Mouse (Mus musculus) embryonic facial prominence, embryonic 12.5 days (tissue): ENCODE measurements around the gene Cachd1. TPM values are rescaled to one million over a fixed set of nuclear protein-coding genes. Genes with fewer than 3 reads are reported as not detected.

ENCODE experiments used
- ATAC-seq: fragments of 200-750 bp; cut with Nextera tagmentation; 2 replicates; pipeline ENCODE4 v1.8.0; 2017; ENCODE audit not compliant: insufficient number of reproducible peaks, insufficient read depth, low FRiP score, low TSS enrichment
- H3K27ac ChIP-seq: fragments of 300-500 bp; sonication (generic); 2 replicates; pipeline ENCODE4 v1.5.1; 2016; ENCODE audit warnings: mild to moderate bottlenecking
- H3K27me3 ChIP-seq: fragments of 300-500 bp; sonication (generic); 2 replicates; pipeline ENCODE4 v1.6.1; 2016; ENCODE audit warnings: mild to moderate bottlenecking, moderate library complexity
- H3K36me3 ChIP-seq: fragments of 300-500 bp; sonication (generic); 2 replicates; pipeline ENCODE4 v1.6.1; 2016; ENCODE audit warnings: mild to moderate bottlenecking
- H3K4me1 ChIP-seq: fragments of 300-500 bp; sonication (generic); 2 replicates; pipeline ENCODE4 v1.6.1; 2016
- H3K4me2 ChIP-seq: fragments of 300-500 bp; sonication (generic); replicated peaks from 2 replicates; pipeline ENCODE4 v1.6.1; 2016; ENCODE audit warnings: mild to moderate bottlenecking, moderate library complexity
- H3K4me3 ChIP-seq: fragments of 300-500 bp; sonication (generic); 2 replicates; pipeline ENCODE4 v1.5.1; 2016; ENCODE audit warnings: mild to moderate bottlenecking
- H3K9ac ChIP-seq: fragments of 300-500 bp; sonication (generic); 2 replicates; pipeline ENCODE4 v1.6.1; 2016; ENCODE audit warnings: mild to moderate bottlenecking, moderate library complexity
- H3K9me3 ChIP-seq: fragments of 300-500 bp; sonication (generic); 2 replicates; pipeline ENCODE4 v1.6.1; 2016; ENCODE audit warnings: mild to moderate bottlenecking, moderate library complexity
- WGBS: fragments of 180-500 bp; shearing (Covaris S2); methylation state at CpG from one replicate; pipeline ENCODE4 v1.1.7; 2016; 5-methylcytosine and 5-hydroxymethylcytosine counted together
- polyA plus RNA-seq: library from polyadenylated mRNA; unstranded; fragments of >200 nt; fragmentation: Nextera tagmentation; extraction: Ambion mirVana; gene quantifications from 2 replicates; pipeline ENCODE4 v1.2.1, GENCODE M21; 2016

The Cachd1 gene
- polyA plus RNA-seq, 1 experiment from 2014 or later = 42.3 TPM

- Histone ChIP-seq H3K27ac (no peak overlapping the region), H3K4me3 (no peak overlapping the region)
- 39% methylated on average over 5 of the region's 5 CpGs for WGBS
Observed at GRCm38 (mm10) chr4:100842629-100843028, 66.2 kb downstream of the Cachd1 start.

GRCm38 (mm10) chr4:100843119-100843518, 66.6 kb downstream of the Cachd1 start:
- H3K9me3 ChIP-seq = no peaks in the 10 kb centered on the region
- 67% methylated on average over 5 of the region's 5 CpGs for WGBS
- no peak overlapping the region for H3K27ac ChIP-seq
- H3K36me3 ChIP-seq = no peaks in the 10 kb centered on the region
- no peak overlapping the region for H3K4me2 ChIP-seq
- H3K4me1 ChIP-seq = peaks cover 26% of the 10 kb centered on the region; the same call in 1 of the 2 replicates
- no peaks in the 10 kb centered on the region for H3K27me3 ChIP-seq
- no peak overlapping the region for H3K9ac ChIP-seq
- ATAC-seq = no peak
- no peak overlapping the region for H3K4me3 ChIP-seq

More at GRCm38 (mm10) chr4:100842629-100843028, 66.2 kb downstream of the Cachd1 start:
- Histone ChIP-seq H3K9me3 (no peaks in the 10 kb centered on the region), H3K9ac (no peak overlapping the region), H3K36me3 (no peaks in the 10 kb centered on the region), H3K27me3 (no peaks in the 10 kb centered on the region), H3K4me1 (peaks cover 22% of the 10 kb centered on the region; the same call in 1 of the 2 replicates), H3K4me2 (no peak overlapping the region)
- no peak for ATAC-seq

GRCm38 (mm10) chr4:100850846-100851495, 74.5 kb downstream of the Cachd1 start:
- 83% methylated on average over 7 of the region's 7 CpGs for WGBS

GRCm38 (mm10) chr4:100852448-100852847, 76.0 kb downstream of the Cachd1 start:
- 43% methylated on average over 3 of the region's 3 CpGs for WGBS
- Histone ChIP-seq H3K4me1 (peaks cover 38% of the 10 kb centered on the region), H3K27me3 (no peaks in the 10 kb centered on the region), H3K9me3 (no peaks in the 10 kb centered on the region), H3K4me2 (no peak overlapping the region), H3K9ac (no peak overlapping the region), H3K36me3 (no peaks in the 10 kb centered on the region), H3K4me3 (no peak overlapping the region), H3K27ac (no peak overlapping the region)
- ATAC-seq = no peak

More at GRCm38 (mm10) chr4:100850846-100851495, 74.5 kb downstream of the Cachd1 start:
- no peak for ATAC-seq
- H3K4me2 ChIP-seq = no peak overlapping the region
- H3K27ac ChIP-seq = no peak overlapping the region
- H3K9ac ChIP-seq = no peak overlapping the region
- H3K4me1 ChIP-seq = peaks cover 27% of the 10 kb centered on the region
- no peaks in the 10 kb centered on the region for H3K36me3 ChIP-seq
- no peaks in the 10 kb centered on the region for H3K27me3 ChIP-seq
- H3K4me3 ChIP-seq = no peak overlapping the region
- no peaks in the 10 kb centered on the region for H3K9me3 ChIP-seq

- H3K27ac ChIP-seq = no peak overlapping the region
- ATAC-seq = no peak
Observed at GRCm38 (mm10) chr4:100853426-100853825, 77.0 kb downstream of the Cachd1 start.

GRCm38 (mm10) chr4:100855373-100855772, 78.9 kb downstream of the Cachd1 start:
- no peak for ATAC-seq
- Histone ChIP-seq H3K27ac (no peak overlapping the region), H3K4me2 (no peak overlapping the region), H3K9ac (no peak overlapping the region), H3K9me3 (no peaks in the 10 kb centered on the region), H3K27me3 (no peaks in the 10 kb centered on the region), H3K4me3 (no peak overlapping the region), H3K36me3 (no peaks in the 10 kb centered on the region), H3K4me1 (peaks cover 38% of the 10 kb centered on the region)
- WGBS = 82% methylated on average over 4 of the region's 4 CpGs

More at GRCm38 (mm10) chr4:100853426-100853825, 77.0 kb downstream of the Cachd1 start:
- no peak overlapping the region for H3K4me2 ChIP-seq
- no peak overlapping the region for H3K9ac ChIP-seq
- H3K36me3 ChIP-seq = no peaks in the 10 kb centered on the region
- no peak overlapping the region for H3K4me3 ChIP-seq
- H3K27me3 ChIP-seq = no peaks in the 10 kb centered on the region
- peaks cover 38% of the 10 kb centered on the region for H3K4me1 ChIP-seq
- no peaks in the 10 kb centered on the region for H3K9me3 ChIP-seq
- 64% methylated on average over 1 of the region's 1 CpGs for WGBS

GRCm38 (mm10) chr4:100857411-100857869, 81.0 kb downstream of the Cachd1 start:
- ATAC-seq = no peak
- Histone ChIP-seq H3K4me2 (no peak overlapping the region), H3K4me3 (no peak overlapping the region), H3K4me1 (peaks cover 28% of the 10 kb centered on the region), H3K27ac (no peak overlapping the region), H3K9ac (no peak overlapping the region), H3K9me3 (no peaks in the 10 kb centered on the region), H3K27me3 (no peaks in the 10 kb centered on the region), H3K36me3 (no peaks in the 10 kb centered on the region)
- WGBS = 66% methylated on average over 3 of the region's 3 CpGs

GRCm38 (mm10) chr4:100863861-100864428, 87.5 kb downstream of the Cachd1 start:
- WGBS = 35% methylated on average over 15 of the region's 15 CpGs
- H3K9ac ChIP-seq = no peak overlapping the region
- peak overlapping the region; percentile 48 for H3K27ac ChIP-seq
- peak overlapping the region; percentile 14 for H3K4me2 ChIP-seq
- no peak overlapping the region for H3K4me3 ChIP-seq
- no peaks in the 10 kb centered on the region for H3K27me3 ChIP-seq
- peaks cover 48% of the 10 kb centered on the region for H3K4me1 ChIP-seq
- ATAC-seq = no peak
- no peaks in the 10 kb centered on the region for H3K9me3 ChIP-seq
- H3K36me3 ChIP-seq = 0 out of 2 replicates have a peak, but pooled peaks cover 5% of the 10 kb centered on the region

- Histone ChIP-seq H3K9me3 (no peaks in the 10 kb centered on the region), H3K27ac (0 out of 2 replicates have a peak overlapping the region, but pooled peaks have one; percentile 7), H3K36me3 (0 out of 2 replicates have a peak, but pooled peaks cover 5% of the 10 kb centered on the region), H3K27me3 (no peaks in the 10 kb centered on the region), H3K4me2 (no peak overlapping the region), H3K9ac (no peak overlapping the region), H3K4me3 (no peak overlapping the region), H3K4me1 (peaks cover 48% of the 10 kb centered on the region)
- no peak for ATAC-seq
- 35% methylated on average over 13 of the region's 13 CpGs for WGBS
Observed at GRCm38 (mm10) chr4:100865423-100865822, 88.9 kb downstream of the Cachd1 start.

- Histone ChIP-seq H3K27me3 (no peaks in the 10 kb centered on the region), H3K4me1 (peaks cover 48% of the 10 kb centered on the region), H3K4me3 (no peak overlapping the region), H3K4me2 (0 out of 2 replicates have a peak overlapping the region, but pooled peaks have one; percentile 10), H3K9ac (no peak overlapping the region), H3K9me3 (no peaks in the 10 kb centered on the region), H3K36me3 (0 out of 2 replicates have a peak, but pooled peaks cover 5% of the 10 kb centered on the region), H3K27ac (peak overlapping the region; percentile 7; the same call in 1 of the 2 replicates)
- ATAC-seq = no peak
- WGBS = 26% methylated on average over 12 of the region's 12 CpGs
Observed at GRCm38 (mm10) chr4:100865962-100866703, 89.7 kb downstream of the Cachd1 start.

- Histone ChIP-seq H3K27ac (no peak overlapping the region), H3K9ac (no peak overlapping the region), H3K4me1 (peaks cover 3% of the 10 kb centered on the region; the same call in 1 of the 2 replicates), H3K27me3 (no peaks in the 10 kb centered on the region), H3K9me3 (no peaks in the 10 kb centered on the region), H3K4me3 (no peak overlapping the region), H3K36me3 (no peaks in the 10 kb centered on the region), H3K4me2 (no peak overlapping the region)
- no peak for ATAC-seq
- WGBS = 69% methylated on average over 3 of the region's 3 CpGs
Observed at GRCm38 (mm10) chr4:100877351-100877750, 100.9 kb downstream of the Cachd1 start.
